Mouse (Mus musculus): ENCODE results near the gene Trappc3l.

DNA sequence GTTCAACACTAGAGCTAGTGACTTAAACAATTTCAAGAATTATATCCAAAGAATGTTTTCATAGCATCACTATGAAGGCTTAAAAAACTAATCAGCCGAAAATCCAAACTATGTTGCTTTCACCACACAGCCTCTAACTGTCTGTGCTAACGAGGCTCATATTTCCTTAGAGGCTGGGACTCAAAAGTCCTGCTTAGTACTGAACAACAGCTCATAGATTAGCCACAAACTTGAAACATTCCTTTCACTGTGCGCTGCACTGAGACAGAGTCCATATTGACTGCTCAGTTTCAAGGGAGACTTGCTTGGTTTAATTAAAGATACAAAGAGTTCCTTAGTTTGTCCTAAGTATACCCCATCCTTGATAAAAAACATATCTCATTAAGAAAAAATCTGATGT lies 112.4 kb downstream of the Trappc3l start:
- TF ChIP-seq CTCF (IDR thresholded peaks at IDR 0.05; ENCODE audit: borderline replicate concordance, control insufficient read depth, extremely low read depth, insufficient read depth, low read length, poor library complexity) (no peak), POLR2A (IDR thresholded peaks at IDR 0.05; ENCODE audit: control insufficient read depth, extremely low read depth, insufficient read depth, low read length, poor library complexity) (no peak)
